Mouse (Mus musculus): Measurements from ENCODE around the gene Smg5.

- TF ChIP-seq CTCF (IDR thresholded peaks at IDR 0.05; ENCODE audit: control insufficient read depth, insufficient read depth, low read length) (no peak), POLR2A (IDR thresholded peaks at IDR 0.05; ENCODE audit: borderline replicate concordance, control insufficient read depth, low read depth, low read length) (no peak)
Measured at GRCm38 (mm10) chr3:88339006-88339405, 2.9 kb downstream of the Smg5 start.

Measured in bone marrow, adult 2 months (tissue).